Mouse (Mus musculus) macrophage (primary cell): ENCODE measurements around the gene Cyp2t4. TPM values are rescaled to one million over a fixed set of nuclear protein-coding genes. Genes with fewer than 3 reads are reported as not detected.

Experiments
- H3K27ac ChIP-seq: fragments of 350-480 bp; formaldehyde crosslinking; 2 replicates; pipeline ENCODE4 v1.9.0; 2021
- H3K36me3 ChIP-seq: fragments of 350-480 bp; formaldehyde crosslinking; 2 replicates; pipeline ENCODE4 v1.9.0; 2021; ENCODE audit errors: inconsistent target
- H3K4me3 ChIP-seq: fragments of 350-480 bp; formaldehyde crosslinking; 2 replicates; pipeline ENCODE4 v1.9.0; 2021; ENCODE audit errors: inconsistent target
- H3K79me2 ChIP-seq: fragments of 350-480 bp; formaldehyde crosslinking; 2 replicates; pipeline ENCODE4 v1.9.0; 2021; ENCODE audit errors: inconsistent target
- WGBS: methylation state at CpG from one replicate; pipeline ENCODE4 v1.1.7; 2026; ENCODE audit warnings: inconsistent platforms; ENCODE audit not compliant: missing documents; 5-methylcytosine and 5-hydroxymethylcytosine counted together
- polyA plus RNA-seq: library from polyadenylated mRNA; stranded (reverse); fragments of 250-400 nt; gene quantifications from 3 replicates; pipeline ENCODE4 v1.2.4, GENCODE M21; 2018; ENCODE audit warnings: inconsistent platforms

Gene Cyp2t4
- polyA plus RNA-seq, 1 experiment from 2014 or later: not detected

DNA sequence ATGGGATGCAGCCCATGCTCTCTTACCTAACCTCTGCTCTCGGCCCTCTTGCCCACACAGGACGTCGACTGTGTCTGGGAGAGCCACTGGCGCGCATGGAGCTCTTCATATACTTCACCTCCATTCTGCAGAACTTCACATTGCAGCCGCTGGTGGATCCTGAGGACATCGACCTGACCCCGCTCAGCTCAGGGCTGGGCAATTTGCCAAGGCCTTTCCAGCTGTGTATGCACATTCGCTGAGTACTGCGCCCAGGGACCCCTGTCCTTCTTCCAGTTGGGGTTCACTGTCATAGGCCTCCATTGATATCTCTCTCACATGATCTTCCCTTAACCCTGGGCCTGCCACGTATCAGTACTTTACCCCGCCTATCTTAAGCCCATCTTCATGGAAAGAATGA lies 20.4 kb upstream of the Cyp2t4 start:
- 78% methylated on average over 12 of the region's 12 CpGs for WGBS
- Histone ChIP-seq H3K79me2 (no peaks in the 10 kb centered on the region), H3K4me3 (no peak overlapping the region), H3K36me3 (no peaks in the 10 kb centered on the region), H3K27ac (no peak overlapping the region)

DNA sequence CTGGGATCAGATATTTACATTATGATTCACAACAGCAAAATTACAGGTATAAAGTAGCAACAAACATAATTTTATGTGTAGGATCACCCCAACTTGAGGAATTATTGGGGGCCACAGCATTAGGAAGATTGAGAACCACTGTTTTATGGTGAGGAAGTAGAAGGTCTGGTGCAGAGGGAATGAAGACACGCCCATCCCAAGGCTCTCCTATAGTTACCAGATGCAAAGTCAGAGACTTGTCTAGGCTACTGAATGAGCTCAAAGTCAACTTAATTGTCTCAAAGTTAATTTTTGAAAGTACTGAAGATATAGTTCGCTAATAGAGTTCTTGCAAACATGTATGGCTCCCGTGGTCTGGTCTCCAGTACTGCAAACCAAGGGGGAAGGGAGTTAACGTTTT lies 19.8 kb upstream of the Cyp2t4 start:
- no peak overlapping the region for H3K27ac ChIP-seq
- 78% methylated on average over 4 of the region's 4 CpGs for WGBS
- H3K79me2 ChIP-seq: no peaks in the 10 kb centered on the region
- no peaks in the 10 kb centered on the region for H3K36me3 ChIP-seq
- H3K4me3 ChIP-seq: no peak overlapping the region

DNA sequence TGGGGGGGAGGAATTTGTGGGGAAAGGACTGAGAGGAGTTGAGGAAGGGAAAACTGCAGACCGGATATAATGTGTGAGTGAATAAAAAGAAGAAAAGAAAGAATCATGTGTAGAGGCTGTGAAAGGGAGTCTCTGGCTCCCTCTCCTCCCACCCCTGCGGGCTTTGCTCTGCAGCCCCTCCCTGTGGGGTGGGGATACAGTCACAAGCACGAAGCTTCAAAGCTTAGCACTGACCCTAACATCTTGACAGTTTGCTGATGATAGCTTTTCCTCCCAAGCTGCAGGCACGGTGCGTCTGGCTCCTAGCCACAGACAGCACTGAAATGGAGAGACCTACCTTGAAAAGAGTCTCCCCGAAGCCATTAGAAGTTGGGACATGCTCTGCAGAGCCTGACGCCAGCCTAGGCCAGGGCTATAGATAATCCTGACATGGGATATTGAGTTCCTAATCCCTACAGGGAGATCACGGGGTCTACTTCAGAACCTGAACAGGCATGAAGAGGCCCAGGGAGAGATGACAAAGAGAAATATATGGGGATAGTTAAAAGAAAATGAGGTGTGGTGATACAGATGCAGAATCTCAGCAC lies 17.0 kb upstream of the Cyp2t4 start:
- Histone ChIP-seq H3K4me3 (no peak overlapping the region), H3K79me2 (no peaks in the 10 kb centered on the region)
- WGBS: 65% methylated on average over 8 of the region's 8 CpGs

DNA sequence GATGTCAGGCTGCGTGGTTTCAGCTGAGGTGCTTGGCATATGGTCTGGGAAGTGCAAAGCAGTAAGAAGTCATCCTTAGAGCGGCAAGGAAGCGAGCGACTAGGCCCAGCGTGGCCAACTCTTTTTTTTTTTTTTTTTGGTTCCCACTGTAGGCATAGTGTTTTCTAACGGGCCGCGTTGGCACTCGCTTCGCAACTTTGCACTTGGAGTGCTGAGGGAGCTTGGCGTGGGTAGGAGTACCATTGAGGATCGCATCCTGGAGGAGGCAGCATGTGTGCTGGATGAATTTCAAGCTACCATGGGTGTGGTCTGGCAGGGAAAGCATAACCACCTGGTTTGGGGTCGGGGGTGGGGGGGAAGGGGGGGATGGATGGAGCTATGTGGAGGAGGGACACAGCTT lies 2.5 kb downstream of the Cyp2t4 start:
- Histone ChIP-seq H3K79me2 (peaks cover 6% of the 10 kb centered on the region; the same call in 1 of the 2 replicates), H3K4me3 (no peak overlapping the region), H3K36me3 (peaks cover 22% of the 10 kb centered on the region), H3K27ac (no peak overlapping the region)
- WGBS: 90% methylated on average over 12 of the region's 13 CpGs

More for the DNA sequence above, 17.0 kb upstream of the Cyp2t4 start:
- Histone ChIP-seq H3K27ac (no peak overlapping the region), H3K36me3 (no peaks in the 10 kb centered on the region)

DNA sequence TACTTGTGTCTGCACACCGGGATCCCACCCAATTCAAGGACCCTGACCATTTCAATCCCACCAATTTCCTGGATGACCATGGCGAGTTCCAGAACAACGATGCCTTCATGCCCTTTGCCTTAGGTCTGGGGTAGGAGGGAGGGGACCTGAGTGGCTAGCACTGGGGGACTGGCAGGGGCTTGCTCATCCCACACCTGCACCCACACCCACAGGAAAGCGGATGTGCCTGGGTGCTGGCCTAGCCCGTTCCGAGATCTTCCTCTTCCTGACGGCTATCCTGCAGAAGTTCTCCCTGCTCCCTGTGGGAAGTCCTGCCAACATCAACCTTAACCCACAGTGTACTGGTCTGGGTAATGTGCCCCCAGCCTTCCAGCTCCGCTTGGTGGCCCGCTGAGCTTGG lies 4.7 kb downstream of the Cyp2t4 start:
- Histone ChIP-seq H3K4me3 (no peak overlapping the region), H3K27ac (no peak overlapping the region), H3K79me2 (peaks cover 28% of the 10 kb centered on the region; the same call in 1 of the 2 replicates), H3K36me3 (peaks cover 22% of the 10 kb centered on the region)
- WGBS: over 99% methylated on average over 8 of the region's 9 CpGs

DNA sequence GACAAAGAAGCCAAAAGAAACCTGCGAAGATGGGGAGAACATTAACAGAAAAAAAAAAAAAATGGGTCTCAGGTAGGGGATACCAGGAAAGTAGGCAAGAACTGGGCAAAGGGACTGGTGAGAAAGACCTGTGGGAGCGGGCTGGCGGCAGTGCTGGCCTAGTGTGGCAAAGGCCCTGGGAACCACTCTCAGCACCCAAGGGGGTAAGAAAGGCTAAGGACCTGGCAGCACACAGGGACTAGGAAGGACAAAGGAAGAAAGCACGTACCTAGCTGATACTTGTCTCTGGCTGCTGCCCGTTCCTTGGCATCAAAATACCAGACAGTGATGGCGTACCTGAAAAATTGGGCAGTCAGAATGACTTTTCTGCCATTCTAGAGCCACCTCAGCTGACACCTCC lies 5.7 kb downstream of the Cyp2t4 start:
- H3K4me3 ChIP-seq: no peak overlapping the region
- H3K36me3 ChIP-seq: peaks cover 22% of the 10 kb centered on the region
- H3K79me2 ChIP-seq: peaks cover 39% of the 10 kb centered on the region
- no peak overlapping the region for H3K27ac ChIP-seq
- WGBS: 98% methylated on average over 5 of the region's 6 CpGs

DNA sequence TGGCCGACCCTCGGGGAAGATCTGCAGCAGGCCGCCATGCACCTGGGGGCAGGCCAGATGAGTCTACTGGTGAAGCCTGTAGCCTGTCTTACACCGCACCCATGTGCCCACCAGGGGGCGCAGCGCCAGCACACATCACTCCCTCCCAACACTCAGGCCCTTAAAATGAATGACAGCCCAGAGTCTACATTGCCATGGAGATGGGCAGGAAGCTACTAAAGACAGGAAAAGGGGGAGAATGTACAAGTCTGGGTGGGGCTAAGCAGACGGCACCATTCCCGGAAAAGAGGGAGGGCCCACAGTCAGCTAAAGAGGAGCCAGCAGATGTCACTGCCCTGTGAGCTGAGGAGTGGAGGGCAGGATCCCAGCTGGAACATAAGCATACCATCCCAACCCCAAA lies 6.4 kb downstream of the Cyp2t4 start:
- WGBS: 16% methylated on average over 8 of the region's 8 CpGs
- Histone ChIP-seq H3K4me3 (no peak overlapping the region), H3K79me2 (peaks cover 45% of the 10 kb centered on the region), H3K36me3 (peaks cover 22% of the 10 kb centered on the region), H3K27ac (no peak overlapping the region)

DNA sequence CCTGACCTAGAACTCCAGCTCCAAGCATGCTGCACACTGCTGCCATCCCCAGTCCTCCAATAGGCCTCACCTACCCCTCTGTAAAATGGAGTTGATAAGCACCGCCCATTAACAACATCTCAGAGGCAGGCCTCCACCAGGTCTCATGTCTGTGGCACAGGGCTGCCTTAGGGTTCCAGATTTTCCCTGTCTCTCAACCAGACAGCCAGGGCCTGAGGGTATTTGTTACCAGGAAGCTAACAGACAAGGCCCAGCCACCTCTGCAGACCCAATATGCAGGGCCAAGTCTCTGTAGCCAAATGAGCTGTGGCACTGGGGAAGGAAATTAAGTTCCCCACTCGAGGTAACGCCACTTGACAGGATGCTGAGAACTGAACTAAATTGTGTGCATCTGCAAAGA lies 7.4 kb downstream of the Cyp2t4 start:
- WGBS: 72% methylated on average over 3 of the region's 3 CpGs
- Histone ChIP-seq H3K79me2 (peaks cover 56% of the 10 kb centered on the region), H3K27ac (no peak overlapping the region), H3K4me3 (no peak overlapping the region), H3K36me3 (peaks cover 22% of the 10 kb centered on the region)

DNA sequence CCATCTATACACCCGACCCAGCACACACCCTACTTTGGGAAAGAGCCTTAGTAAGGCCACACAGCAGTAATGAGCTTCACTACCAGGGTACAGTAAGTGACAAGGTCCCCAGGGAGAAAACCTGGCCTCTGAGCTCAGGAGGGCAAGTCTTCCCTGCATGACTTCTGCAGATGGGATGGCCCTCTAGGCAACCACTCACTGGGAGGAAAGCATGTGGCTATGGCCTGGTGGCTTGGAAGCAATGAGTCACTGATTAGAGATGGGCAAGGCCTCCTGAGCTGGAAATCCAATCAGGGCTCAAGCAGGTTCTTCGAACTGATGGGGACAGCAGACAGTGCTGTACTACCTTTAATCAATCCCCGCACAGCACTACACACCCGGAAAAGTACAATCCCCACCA lies 8.2 kb downstream of the Cyp2t4 start:
- Histone ChIP-seq H3K36me3 (peaks cover 22% of the 10 kb centered on the region), H3K4me3 (no peak overlapping the region), H3K79me2 (peaks cover 58% of the 10 kb centered on the region), H3K27ac (no peak overlapping the region)
- WGBS: 86% methylated on average over 4 of the region's 4 CpGs

DNA sequence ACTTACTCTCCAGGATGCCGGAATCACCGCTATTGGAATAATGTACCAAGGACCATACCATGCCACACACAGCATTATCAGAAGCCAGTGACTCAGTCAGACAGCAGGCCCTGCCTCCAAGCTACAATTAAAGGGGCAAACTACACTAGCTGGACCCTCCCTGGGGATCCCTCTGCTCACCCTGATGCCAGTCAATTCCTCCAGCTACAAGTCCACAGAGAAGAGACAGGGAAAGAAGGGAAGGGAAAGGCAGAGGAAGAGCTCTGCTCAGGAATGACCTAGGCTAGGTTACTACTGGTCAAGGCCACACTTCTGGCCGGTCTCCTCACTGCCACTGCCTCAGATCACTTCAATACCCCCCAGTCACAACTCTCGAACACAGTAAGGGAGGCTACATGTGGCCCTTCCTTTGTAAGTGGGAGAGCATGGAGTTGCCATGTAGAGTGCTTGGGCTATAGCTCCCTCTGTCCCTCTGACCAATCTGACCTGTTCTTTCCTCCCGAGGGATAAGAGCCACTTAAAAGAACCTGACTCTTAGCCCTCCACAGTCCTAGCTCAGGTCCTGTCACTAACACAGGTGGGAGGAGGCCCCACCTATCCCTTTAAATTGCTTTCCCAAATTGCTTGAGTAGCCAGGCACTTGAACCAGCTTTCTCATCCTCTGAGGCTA lies 9.4 kb downstream of the Cyp2t4 start:
- H3K4me3 ChIP-seq: no peak overlapping the region
- H3K36me3 ChIP-seq: peaks cover 18% of the 10 kb centered on the region
- H3K79me2 ChIP-seq: peaks cover 58% of the 10 kb centered on the region
- H3K27ac ChIP-seq: no peak overlapping the region
- 92% methylated on average over 5 of the region's 5 CpGs for WGBS

DNA sequence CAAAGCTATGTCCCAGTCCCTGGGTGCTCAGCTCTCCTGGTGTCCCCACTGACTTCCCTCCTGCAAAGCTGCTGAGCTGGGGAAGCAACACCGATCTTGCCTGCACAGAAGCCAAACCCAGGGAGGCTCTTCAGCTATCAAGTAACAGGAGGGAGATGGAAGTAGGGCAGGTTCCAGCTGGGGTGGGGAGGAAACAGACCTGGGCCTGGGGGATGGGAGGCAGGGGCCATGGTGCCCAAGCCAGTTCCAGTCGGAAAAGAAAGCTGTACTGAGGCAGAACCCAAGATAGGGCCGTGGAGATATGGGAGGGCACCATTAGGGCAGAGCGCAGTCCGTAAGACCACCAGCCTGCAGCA lies 9.9 kb downstream of the Cyp2t4 start:
- peaks cover 12% of the 10 kb centered on the region for H3K36me3 ChIP-seq
- H3K79me2 ChIP-seq: peaks cover 58% of the 10 kb centered on the region
- 84% methylated on average over 5 of the region's 5 CpGs for WGBS
- no peak overlapping the region for H3K27ac ChIP-seq
- H3K4me3 ChIP-seq: no peak overlapping the region

DNA sequence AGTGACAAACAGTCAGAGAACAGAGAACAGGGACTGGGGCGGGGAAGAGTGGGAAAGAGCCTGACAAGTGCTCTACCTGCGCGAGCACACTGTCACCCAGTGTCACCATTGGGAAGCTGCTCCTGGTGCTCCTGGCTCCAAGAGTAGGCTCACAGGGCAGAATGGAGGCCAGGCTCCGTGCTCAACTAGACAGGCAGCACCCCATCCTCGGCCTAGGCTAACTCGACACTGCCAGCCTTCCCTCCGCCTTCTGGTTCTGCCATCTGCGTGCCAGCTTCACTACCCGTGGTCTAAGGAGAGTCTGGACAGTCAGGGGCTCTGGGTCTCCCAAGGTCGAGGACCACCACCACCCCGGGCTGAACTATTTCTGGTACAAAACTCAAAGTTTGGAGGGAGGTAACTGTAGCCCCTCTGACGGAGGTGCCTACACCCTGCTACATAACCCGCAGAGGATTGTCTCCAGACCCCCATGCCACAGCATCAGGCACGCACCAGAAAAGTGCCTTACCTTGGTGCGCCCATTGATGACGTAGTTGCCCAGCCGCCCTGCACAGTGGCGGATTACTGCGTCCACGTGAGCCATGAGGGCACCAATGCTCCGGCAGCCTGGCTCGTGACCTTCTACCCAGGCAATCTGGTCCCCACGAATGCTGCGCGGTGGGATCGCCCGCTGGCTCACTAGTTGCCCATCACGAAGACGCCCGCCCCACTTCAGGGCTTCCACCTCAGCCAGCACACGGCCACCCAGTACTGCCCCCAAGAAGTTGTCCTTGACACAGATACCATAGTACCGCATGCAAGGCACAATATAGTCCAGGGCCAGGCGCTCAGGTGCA lies 10.8 kb downstream of the Cyp2t4 start:
- H3K4me3 ChIP-seq: no peak overlapping the region
- peaks cover 3% of the 10 kb centered on the region for H3K36me3 ChIP-seq
- H3K79me2 ChIP-seq: peaks cover 58% of the 10 kb centered on the region
- H3K27ac ChIP-seq: no peak overlapping the region
- 94% methylated on average over 33 of the region's 33 CpGs for WGBS

DNA sequence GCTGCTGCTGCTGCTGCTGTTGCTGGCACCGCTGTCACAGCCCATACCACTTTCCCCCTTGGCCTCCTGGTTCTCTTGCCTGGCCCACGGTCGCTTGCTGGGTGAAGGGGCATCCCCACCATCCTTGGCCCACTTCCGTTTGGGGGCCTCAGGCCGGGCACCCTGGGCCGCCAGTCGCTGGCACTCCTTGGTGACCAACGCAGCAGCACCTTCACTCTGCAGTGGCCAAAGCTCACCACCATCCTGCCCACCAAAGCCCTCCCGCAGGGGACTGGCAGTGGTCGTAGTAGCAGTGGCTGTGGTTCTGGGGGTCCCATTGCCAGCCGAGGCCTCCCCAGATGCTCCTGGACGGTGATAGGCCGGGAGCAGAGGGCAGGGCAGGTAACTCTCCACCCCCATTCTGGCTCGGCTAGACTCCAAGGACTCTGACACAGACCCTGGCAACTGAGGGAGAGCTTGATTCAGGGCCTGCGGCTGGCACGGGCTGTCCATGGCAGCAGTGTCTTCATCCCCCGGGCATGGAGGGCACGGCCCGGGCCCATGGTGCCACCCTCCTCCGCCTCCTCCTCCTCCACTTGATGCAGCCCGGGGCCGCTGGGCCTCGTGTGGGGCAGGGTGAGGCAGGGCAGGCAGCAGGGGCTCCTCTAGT lies 11.6 kb downstream of the Cyp2t4 start:
- Histone ChIP-seq H3K36me3 (peaks cover 3% of the 10 kb centered on the region; the same call in 1 of the 2 replicates), H3K79me2 (peaks cover 58% of the 10 kb centered on the region), H3K27ac (no peak overlapping the region), H3K4me3 (no peak overlapping the region; the same call in 1 of the 2 replicates)
- WGBS: 85% methylated on average over 23 of the region's 23 CpGs

DNA sequence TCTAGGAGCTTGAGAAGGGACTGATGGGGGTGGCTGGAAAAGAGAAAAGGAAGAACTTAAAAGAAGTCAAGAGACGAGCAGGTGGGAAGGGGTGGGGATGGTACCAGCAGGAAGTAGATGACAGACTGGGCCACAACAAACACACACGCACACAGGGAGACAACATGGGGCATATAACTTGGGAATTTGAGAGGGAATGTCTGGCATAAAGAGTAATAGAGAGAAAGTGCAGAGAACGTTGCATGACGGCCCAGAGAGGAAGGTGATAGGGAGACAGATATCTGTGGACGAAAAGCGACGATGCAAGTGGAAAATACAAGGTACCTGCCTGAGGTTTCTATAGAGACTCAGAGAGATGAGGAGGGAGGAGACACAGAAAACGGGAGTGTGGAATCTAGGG lies 12.2 kb downstream of the Cyp2t4 start:
- Histone ChIP-seq H3K36me3 (peaks cover 9% of the 10 kb centered on the region; the same call in 1 of the 2 replicates), H3K4me3 (peak overlapping the region; percentile 79), H3K27ac (peak overlapping the region; percentile 72), H3K79me2 (peaks cover 55% of the 10 kb centered on the region)
- WGBS: 3% methylated on average over 8 of the region's 8 CpGs
